Mouse (Mus musculus) kidney, adult 18-20 months (tissue): ENCODE results near the gene Gpatch8.

Experiments
- DNase-seq: peaks from one replicate; pipeline ENCODE4 v3.0.0; 2021

Gene Gpatch8

DNA sequence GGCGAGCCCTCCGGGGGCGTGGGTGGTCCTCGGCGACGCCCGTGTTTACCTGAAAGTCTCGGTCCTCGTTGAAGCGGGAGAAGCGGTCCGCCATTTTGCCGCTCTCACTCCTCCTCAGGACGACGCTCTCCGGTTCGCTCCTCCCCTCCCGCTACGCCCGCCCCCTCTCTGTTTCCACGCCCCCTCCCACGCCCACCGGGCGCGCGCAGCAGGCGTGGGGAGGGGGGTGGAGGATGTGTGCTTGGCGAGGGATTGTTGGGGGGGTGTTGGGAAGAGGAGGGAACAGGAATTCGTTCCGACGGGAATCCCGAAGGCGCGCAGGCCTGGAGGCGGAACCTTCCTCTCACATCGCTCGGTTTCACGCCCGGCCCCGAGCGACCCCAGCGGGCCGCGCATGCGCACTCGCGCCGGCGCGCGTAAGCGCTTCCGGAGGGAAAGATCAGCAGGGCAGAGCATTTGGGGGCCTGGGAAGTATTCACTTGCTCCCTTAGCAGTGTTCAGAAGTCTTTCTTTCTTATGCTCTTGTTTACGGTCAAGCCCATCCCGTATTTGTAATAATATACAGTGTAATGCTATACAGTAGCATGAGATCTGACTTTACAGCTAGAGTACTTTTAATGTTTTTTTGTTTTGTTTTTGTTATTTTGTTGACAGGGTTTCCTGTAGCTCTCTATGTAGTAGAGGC is at the start of gene Gpatch8:
TSS of gene Gpatch8 (minus strand) at position 362 of the 685 bp plus-strand sequence.
- peak; percentile 94 for DNase-seq

GRCm38 (mm10) chr11:102604777-102605552 is 48.8 kb upstream of the Gpatch8 start:
- peak; percentile 55 for DNase-seq

GRCm38 (mm10) chr11:102604010-102604584 is 47.9 kb upstream of the Gpatch8 start, which contains the start of gene Fzd2:
Fzd2 (plus strand) TSS chr11:102604396.
- peak; percentile 69 for DNase-seq

DNA sequence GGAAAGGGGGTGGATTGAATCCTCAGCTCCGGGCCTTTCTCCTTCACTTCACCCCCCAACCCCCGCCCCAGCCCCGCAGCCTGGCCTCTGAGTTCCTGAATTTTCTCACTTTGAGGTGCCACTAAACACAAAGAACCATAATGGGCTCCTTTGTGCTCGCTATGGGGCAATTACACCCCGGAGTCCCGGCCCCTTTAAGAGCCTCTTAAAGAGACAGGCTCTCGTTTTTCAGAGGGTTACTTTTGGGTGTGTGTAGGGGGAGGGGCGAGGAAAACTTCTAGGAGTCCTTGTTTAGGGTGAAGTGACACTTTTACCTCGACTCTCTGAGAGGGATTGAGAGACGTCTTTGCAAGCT is 47.3 kb upstream of the Gpatch8 start:
- peak; percentile 45 for DNase-seq

GRCm38 (mm10) chr11:102602816-102603495 is 46.8 kb upstream of the Gpatch8 start:
- no peak for DNase-seq

- DNase-seq, result no peak
These were observed 43.7 kb upstream of the Gpatch8 start for GRCm38 (mm10) chr11:102599912-102600311.

DNA sequence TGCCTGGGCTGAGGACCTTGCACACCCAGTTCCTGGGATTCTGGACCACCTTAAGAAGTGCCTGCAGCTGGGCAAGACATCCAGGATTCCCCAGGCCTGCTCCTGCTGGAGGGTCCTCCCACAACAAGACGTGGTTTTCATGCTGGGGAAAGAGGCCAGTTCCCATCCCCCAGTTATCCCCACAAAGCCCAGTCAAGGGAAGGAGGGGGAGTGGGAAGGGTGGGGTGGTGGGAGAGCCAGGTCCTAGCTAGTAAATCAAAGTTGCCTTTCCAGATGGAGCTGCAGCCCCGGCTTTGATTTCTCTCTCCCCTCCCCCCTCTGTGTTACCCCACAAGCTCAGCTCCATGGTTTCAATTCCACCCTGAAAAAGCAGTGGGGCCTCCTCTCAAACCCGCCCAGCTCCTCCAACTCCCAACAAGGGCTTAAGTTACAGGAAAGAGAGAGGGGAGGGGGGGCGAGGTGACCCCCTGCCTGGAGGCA is 39.2 kb upstream of the Gpatch8 start:
- DNase-seq, result no peak

DNA sequence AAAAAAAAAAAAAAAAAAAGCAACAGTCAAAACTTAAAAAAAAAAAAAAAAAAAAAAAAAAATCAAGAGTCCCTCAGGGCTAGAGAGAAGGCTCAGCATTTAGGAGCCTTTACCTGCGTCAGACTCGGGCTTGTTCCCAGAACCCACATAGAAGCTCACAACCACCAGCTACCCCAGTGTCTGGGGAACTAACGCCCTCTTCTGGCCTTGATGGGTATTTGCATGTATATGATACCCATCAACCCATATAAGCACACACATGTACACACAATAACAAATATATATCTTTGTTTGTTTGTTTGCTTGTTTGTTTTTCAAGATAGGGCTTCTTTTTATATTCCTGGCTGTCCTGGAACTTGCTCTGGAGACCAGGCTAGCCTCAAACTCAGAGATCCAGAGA is 31.4 kb upstream of the Gpatch8 start:
- no peak for DNase-seq

GRCm38 (mm10) chr11:102586445-102587130 is 30.4 kb upstream of the Gpatch8 start:
- DNase-seq, result no peak

DNA sequence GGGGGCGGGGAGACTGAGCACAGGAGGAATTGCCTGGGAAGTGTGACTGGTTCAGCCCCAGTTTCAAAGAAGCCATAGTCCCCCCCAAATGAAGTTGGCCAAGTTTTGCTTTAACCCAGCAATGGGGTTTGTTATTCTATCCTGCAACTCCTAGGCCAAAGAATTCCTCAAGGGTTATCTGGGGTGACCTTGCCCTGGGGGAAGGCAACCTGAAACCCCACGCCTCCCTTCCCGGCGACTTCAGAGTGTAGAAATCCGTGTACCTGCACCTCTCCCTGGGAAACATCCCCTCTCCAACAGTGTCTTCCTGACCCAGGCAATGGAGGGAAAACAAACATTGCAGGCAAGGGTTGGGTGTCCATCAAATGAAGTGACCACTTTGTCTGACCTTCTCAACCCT is 26.5 kb upstream of the Gpatch8 start:
- DNase-seq, result no peak

DNA sequence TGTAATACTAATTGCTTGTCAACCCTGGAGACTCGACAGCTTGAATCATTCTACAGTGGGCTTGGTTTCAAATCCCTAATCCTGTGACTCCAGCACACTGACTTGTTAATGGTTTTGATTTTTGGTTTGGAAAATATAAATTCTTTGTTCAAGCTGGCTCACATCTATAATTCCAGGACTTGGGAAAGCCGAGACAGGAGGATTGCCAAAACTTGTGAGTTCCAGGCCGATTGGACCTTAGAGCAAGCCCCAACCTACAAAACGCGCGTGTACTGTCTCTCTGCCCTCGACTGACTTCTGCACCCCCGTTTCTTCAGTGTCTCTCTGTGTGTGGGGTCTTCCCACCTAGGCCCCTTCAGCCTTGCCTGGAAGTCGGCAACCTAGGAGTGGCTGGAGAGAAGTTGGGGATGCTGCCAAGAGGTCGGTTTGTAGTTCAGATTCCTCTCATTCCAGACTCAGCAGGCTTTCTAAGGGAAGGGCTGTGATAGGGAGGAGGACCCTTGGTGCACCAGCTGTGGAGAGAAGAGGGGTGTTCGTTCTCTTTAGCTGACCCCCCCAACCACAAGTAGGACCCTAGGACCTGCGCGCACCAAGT is 25.9 kb upstream of the Gpatch8 start:
- DNase-seq, result peak; percentile 41

DNA sequence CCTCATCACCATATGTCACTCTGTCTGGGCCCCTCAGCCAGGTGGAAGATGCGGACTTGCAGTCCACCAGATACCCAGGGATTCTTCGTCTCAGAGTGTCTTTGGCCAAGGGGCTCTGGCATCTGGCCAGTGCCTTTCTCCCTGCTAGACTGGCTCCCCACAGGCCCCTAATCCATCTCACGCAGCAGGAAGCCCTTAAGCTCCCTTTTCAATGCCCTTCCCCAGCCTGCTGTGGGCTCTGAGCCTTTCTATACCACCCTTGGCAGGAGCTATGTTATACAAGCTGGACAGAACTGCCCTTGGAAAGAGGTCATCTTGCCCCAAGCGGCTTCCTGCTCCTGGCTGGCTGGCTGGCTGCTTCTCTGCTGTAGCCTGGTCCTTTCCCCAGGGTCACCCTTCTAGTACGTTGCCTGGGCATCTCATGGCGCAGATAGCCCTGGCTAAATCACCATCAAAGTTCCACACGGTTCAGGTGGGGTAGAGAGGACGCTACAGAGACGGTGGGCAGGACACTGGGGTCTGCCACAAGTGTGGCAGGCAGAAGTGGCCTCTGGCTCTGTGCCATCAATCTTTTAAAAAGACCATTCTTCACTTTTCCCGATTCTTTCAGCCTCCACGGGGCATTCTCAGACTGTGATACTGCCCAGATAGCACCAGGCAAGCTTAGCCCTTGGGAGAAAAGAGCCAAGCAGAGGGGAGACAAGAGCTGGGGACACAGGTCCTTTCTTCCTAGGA is 25.3 kb upstream of the Gpatch8 start:
- DNase-seq, result no peak

DNA sequence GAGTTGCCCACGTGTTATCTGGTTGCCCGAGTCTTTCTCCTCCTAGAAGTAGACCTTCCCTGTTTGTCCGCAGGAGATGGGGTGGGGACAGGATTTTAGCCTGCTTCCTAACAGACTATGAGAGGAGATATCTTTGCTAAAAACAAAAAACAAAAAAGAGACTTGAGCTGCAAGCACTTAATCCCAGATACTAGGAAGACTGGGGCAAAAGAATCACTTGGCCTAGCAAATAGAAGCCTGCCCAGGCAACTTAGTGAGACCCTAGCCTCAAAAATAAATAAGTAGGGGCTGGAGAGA is 23.8 kb upstream of the Gpatch8 start:
- no peak for DNase-seq

DNA sequence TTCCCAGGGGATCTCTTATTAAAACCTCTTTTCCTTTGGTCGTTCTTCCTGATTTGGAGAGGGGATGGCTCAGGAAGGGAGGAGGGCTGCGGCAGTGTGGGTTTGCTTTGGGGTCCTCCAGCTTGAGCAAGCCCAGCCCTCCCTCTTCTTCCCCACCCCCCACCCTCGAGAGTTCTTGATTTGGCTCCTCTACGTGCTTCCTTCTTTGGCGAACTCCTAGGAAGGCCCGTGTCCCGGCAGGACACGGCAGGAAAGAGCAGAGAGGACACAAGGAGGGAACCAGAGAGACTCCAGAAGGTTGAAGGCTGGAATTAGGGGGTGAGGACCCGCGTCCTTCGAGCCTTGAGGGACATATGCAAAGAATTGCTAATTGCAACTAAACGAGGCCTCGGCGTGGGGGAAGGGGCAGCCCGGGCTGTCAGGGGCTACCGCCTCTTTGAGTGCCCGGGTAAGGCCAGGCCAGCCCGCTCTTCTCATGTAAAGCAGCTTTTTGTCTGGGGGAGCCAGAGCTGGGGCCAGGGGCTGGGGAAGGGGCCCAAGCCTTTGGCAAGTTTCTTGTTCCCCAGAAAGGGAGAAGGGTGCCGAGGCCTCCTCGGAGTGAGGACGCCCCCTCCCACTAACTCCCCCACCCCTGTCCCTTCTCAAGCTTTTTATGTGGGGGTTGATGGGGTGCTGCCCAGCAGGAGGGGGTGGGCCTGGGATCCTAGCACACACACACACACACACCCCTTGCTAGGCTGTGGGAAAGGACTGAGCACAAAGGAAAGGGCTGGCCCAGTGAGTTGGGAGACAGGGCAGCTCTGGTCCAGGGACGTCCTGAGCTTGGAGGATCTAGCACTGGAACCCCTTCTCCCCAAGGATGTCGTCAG is 23.2 kb upstream of the Gpatch8 start, which contains the start of gene Gm11627:
TSS of gene Gm11627 (minus strand) at position 297 of the 869 bp plus-strand sequence.
- no peak for DNase-seq

DNA sequence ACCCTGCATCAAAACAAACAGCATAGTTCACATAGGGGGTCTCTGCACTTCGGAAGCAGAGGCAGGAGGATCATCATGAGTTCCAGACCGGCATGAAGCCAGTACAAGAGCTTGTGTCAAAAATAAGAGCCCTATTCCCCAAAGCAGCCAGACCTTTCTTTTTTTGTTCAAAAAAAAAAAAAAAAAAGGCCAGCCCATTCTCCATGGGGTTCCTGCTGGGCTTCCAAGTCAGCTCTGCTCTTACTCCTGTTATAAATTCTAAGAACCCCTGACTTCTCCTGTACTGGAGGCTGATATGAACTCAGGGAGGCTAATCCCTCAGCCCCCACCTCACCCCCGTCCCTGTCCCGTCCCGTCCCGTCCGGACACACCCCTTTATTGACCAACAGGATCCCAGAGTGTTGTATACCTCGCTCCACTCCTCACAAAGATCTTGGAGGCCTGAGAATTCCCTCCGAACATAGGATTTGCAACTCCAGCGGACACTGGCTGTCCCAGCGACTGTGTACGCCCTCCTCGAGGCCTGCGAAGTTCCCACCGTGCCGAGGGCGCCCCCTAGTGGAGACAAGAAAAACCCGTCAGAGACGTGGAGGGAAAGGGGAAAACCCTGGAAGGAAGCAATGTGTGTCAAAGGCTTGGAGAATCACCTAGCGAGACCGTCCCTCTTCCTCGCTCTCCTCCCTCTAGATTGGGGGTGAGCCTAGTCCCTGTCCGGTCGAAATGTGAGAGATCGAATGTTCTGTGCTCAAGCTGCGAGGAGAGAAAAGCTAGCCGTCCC is 22.3 kb upstream of the Gpatch8 start:
- DNase-seq, result peak; percentile 81

GRCm38 (mm10) chr11:102576050-102576754 is 20.0 kb upstream of the Gpatch8 start:
- no peak for DNase-seq

- DNase-seq, result no peak
These were observed 18.8 kb upstream of the Gpatch8 start for GRCm38 (mm10) chr11:102575034-102575433.

DNA sequence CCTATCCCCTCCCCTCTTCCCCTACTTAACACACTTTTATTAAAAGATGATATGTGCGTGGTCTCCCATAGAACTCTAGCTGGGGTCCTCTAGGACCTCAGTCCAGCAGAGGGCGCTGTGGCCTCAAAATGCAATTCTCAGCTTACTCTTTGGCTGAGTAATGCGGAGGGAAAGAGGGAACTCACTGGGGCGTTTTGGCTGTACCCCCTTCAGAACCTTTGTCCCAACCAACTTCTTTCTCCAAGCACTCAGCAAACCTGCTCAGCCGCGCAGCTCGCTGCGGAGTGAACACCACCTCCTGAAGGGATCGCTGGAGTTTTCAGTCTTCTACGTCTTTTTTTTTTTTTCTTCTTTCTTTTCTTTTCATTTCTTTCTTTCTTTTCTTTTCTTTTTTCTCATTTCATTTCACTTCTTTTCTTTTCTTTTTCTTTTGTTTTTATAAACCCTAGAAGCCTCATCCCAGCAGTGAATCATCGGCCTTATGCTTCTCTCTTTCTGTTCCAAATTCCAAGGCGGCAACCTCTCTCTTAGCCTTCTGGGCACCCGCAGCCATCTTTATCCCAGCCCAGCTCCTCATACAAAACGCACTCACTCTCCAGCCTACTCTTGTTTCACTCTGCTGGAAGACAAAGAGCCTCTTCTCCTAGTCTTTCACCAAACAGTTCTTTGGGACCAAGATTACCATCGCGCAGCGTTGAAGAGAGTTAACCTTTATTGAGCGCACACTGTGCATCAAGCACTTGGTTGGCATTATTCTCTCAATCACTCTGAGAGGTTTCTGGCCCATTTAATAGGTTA is 16.9 kb upstream of the Gpatch8 start:
- peak; percentile 87 for DNase-seq
